Mouse (Mus musculus): ENCODE measurements at regions not wholly inside any gene's neighbourhood (a gene's known extent, or its start where the extent isn't known, plus 50 kb on each side); places are given as distances from the start of the nearest gene placed in this dataset.

- TF ChIP-seq POLR2A (IDR thresholded peaks at IDR 0.05; ENCODE audit: control insufficient read depth in 1 of 2, insufficient read depth in 1 of 2, low read depth in 1 of 2, low read length in 2 of 2, poor library complexity in 1 of 2) (no peak), KAT2A (conservative IDR thresholded peaks at IDR 0.05; ENCODE audit: low read depth, low read length) (no peak), CTCF (IDR thresholded peaks at IDR 0.05 in 2 of 3, conservative IDR thresholded peaks at IDR 0.05 in 1 of 3; ENCODE audit: control insufficient read depth in 1 of 3, insufficient read depth in 1 of 3, low read depth in 2 of 3, low read length in 3 of 3, poor library complexity in 1 of 3, severe bottlenecking in 1 of 3) (no peak), USF2 (IDR thresholded peaks at IDR 0.05; ENCODE audit: borderline replicate concordance in 1 of 2, insufficient read depth in 1 of 2, low read depth in 1 of 2, low read length in 2 of 2) (no peak), MAX (IDR thresholded peaks at IDR 0.05; ENCODE audit: low read length) (no peak), MEF2A (IDR thresholded peaks at IDR 0.05; ENCODE audit: extremely low read depth, insufficient replicate concordance, low read depth, low read length, poor library complexity, severe bottlenecking) (no peak)
Measured at GRCm38 (mm10) chr2:47857229-47857628, 956.7 kb upstream of the Acvr2a start.

All from MEL (cell line).